Mouse (Mus musculus): ENCODE measurements around the gene Mrpl23.
A peak's percentile ranks its signal among the peaks of the same experiment; 100 is the strongest.

DNA sequence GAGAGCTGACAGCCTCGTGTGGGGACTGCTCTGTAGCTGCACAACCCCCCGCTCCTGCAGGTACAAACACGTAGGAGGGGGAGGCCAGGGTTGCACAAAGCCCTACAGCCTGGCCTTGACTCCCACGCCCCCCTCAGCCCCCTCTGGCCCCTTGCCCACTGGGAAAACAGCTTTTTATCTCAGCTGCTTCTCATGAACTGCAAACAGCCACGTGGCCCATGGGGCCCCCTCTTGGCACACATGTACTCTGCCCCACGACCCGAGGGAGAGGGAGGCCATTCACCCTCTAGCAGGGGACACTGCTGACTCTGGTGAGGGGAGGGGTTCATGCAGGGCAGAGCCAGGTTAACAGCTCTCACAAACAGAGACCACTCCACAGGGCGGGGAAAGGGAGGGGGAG is 36.5 kb downstream of the Mrpl23 start:
- TF ChIP-seq CTCF (IDR thresholded peaks at IDR 0.05; ENCODE audit: low read depth) (no peak), EP300 (IDR thresholded peaks at IDR 0.05; ENCODE audit: low read depth) (peak; percentile 42; the same call in 1 of the 2 replicates)

Measured in liver, embryonic 14.5 days (tissue).